Mouse (Mus musculus) heart, adult 2 months (tissue): Measurements from ENCODE around the gene Wdr60.

Experiments used
- CTCF ChIP-seq: fragments of 200-600 bp; IDR thresholded peaks from 2 replicates; pipeline ENCODE4 v1.8.1; 2022; ENCODE audit warnings: antibody characterized with exemption, mild to moderate bottlenecking, moderate library complexity
- POLR2A ChIP-seq: fragments of 200-500 bp; IDR thresholded peaks from 2 replicates; pipeline ENCODE4 v1.6.1; 2011; ENCODE audit warnings: mild to moderate bottlenecking, low read depth, low read length, control low read depth; ENCODE audit not compliant: insufficient read depth

GRCm38 (mm10) chr12:116264756-116265155, 1.9 kb upstream of the Wdr60 start:
- TF ChIP-seq POLR2A (no peak), CTCF (no peak)
